Comparison of ENCODE assay signal across 19 mouse cellular contexts in the genomic region with DNA sequence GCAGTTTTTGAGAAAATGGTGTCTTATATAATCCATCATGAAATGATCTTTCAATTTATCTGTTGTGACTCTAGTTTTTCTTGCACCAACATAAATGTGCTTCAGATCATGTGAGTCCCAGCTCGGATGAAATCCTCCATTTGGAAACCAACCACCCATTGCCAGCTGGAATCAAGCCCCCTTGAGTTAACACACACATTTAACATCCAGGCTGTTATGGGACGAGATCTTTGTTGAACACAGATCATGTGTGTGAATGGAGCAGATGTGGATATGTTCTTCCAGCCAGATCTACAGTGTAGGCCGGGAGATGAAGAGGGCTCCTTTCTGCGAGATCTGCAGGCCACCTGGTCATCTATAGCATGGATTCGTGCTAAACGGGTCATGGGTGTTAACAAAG.
"Had no signal": no experiment of that assay in that cellular context is flagged by ENCODE, and none has a peak within 500 bp of the region (broad histone marks: within the 10 kb centered on the region; RNA-seq: fewer than 3 reads in every experiment).

No protein-coding gene starts in this region.

- H3K9me3 ChIP-seq: kidney, embryonic 15.5 days; liver, embryonic 13.5 days; midbrain, embryonic 10.5 days; midbrain, embryonic 13.5 days; neural tube, embryonic 13.5 days; stomach, embryonic 15.5 days had no signal

- H3K9ac ChIP-seq: kidney, embryonic 15.5 days; liver, embryonic 13.5 days; lung, embryonic 14.5 days; midbrain, embryonic 13.5 days; neural tube, embryonic 13.5 days; stomach, embryonic 15.5 days had no signal

- H3K4me3 ChIP-seq: kidney, embryonic 15.5 days; left cerebral cortex, adult 2 months; liver, embryonic 13.5 days; megakaryocyte, embryonic 14.5 days; midbrain, embryonic 10.5 days; midbrain, embryonic 13.5 days; myocyte; neural tube, embryonic 13.5 days; stomach, embryonic 15.5 days had no signal

- H3K4me1 ChIP-seq: kidney, embryonic 15.5 days; liver, embryonic 13.5 days; megakaryocyte, embryonic 14.5 days; midbrain, embryonic 10.5 days; midbrain, embryonic 13.5 days; neural tube, embryonic 13.5 days; stomach, embryonic 15.5 days had no signal

- H3K36me3 ChIP-seq: kidney, embryonic 15.5 days; liver, embryonic 13.5 days; midbrain, embryonic 10.5 days; midbrain, embryonic 13.5 days; neural tube, embryonic 13.5 days; stomach, embryonic 15.5 days had no signal

- H3K4me2 ChIP-seq: kidney, embryonic 15.5 days; liver, embryonic 13.5 days; lung, embryonic 14.5 days; midbrain, embryonic 13.5 days; neural tube, embryonic 13.5 days; stomach, embryonic 15.5 days had no signal

- DNase-seq: kidney, postnatal 10 days; kidney, postnatal 36 days; layer of hippocampus, postnatal 36 days; liver, embryonic 13.5 days; lung, embryonic 14.5 days; lung, postnatal 10 days; retina, postnatal 1 day; right cerebral cortex, postnatal 25 days; spleen, adult 18-20 months; thymus, postnatal 25 days had no signal

- H3K27me3 ChIP-seq: kidney, embryonic 15.5 days; liver, embryonic 13.5 days; megakaryocyte, embryonic 14.5 days; midbrain, embryonic 13.5 days; neural tube, embryonic 13.5 days; stomach, embryonic 15.5 days had no signal

- H3K27ac ChIP-seq: kidney, embryonic 15.5 days; left cerebral cortex, adult 2 months; liver, embryonic 13.5 days; midbrain, embryonic 10.5 days; midbrain, embryonic 13.5 days; neural tube, embryonic 13.5 days; stomach, embryonic 15.5 days had no signal

- ATAC-seq: midbrain, embryonic 13.5 days; midbrain, embryonic 16.5 days had no signal
